Mouse (Mus musculus) lung, postnatal 14 days (tissue): ENCODE measurements around the gene Kirrel.
"Not testable (repeated sequence)": the region's sequence is repeated elsewhere in the genome, so short reads cannot be mapped to it uniquely, and the experiment has no call there.

Experiments
- DNase-seq: peaks from one replicate; pipeline ENCODE4 v3.0.0; 2021

Gene Kirrel

DNA sequence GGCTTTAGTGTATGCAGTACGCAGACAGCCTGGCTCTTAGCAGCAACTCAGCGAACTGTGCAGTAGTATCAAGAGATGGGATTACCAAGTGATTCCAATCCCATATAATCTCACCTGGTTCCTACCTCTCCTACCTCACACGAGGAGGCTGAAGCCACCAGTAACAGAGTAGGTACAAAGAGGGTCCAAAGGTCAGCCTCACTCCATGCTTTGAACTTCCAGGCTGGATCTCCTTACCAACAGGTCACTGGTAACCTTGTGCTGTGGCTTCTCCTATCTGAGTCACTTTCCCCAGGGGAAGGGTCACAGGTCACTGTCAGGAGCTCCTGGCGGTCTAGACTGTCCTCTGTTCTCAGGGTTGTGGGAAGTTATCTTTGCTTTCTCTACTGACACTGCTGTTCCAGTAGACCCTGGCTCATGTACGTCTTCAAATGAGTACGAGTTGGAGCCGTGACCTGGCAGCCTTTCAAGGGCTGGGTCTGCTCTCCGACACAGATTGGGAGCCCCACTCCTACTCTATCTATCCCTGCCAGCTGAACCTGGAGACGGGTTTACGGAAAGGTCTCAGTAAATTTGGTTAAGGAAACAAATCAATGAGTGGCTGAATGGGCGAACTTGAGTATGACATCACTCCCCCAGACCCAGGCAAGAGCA lies 42.7 kb downstream of the Kirrel start:
- no peak for DNase-seq

DNA sequence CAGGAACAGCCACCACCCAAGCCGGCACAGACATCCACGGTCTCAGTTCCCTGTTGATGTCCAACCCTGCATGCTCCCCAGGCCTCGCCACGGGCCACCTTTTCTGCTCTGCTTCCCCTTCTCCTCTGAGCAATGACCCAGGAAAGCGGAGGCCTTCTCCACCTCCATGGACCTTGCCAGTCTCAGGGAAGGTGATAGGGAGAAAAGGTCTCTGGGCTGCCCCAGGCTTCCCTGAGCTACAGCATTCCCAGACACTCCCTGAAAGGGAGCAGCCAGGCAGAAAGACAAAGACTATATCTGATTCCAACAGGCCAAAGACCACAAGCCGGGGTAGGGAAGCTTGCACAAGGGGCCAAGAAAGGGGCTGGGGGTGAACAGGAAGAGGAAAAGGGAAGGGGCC lies 43.6 kb downstream of the Kirrel start:
- DNase-seq = no peak

DNA sequence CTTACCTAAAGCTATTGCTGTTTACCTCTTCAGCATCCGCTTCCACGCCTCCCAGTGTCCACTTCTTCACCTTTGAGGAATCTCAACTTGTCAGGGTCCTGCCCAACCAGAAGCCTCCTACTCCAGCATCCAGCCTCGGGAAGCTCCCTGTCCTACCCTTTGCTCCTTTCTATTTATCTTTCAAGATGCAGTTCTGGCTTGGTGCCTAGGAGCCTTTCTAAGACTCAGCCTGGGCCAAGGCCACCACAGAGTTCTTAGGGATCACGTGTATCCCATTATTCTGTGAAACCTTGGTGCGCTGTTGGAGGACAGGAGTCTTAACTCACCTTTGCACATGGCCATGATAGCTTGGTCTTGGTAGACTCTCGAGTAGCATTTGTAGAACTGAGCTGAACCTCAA lies 50.8 kb downstream of the Kirrel start:
- no peak for DNase-seq

DNA sequence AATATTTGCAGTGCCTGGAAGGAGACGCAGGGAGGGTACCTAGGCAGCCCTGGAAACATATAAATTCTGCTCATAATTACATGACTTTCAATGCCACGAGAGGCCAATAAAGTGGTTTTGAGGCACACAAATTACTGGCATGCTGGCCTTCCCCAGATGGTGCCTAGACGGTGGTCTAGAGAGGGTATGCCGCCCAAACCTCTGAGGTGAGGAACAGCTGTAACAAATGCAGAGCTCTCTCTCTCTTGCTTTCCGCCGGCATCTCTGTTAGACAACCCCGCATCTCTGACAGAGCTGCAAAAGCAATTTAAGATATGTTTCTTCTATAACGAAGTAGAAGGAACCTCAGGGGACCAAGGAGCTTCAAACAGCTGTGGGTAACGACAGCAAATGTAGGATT lies 56.3 kb downstream of the Kirrel start:
- no peak for DNase-seq

DNA sequence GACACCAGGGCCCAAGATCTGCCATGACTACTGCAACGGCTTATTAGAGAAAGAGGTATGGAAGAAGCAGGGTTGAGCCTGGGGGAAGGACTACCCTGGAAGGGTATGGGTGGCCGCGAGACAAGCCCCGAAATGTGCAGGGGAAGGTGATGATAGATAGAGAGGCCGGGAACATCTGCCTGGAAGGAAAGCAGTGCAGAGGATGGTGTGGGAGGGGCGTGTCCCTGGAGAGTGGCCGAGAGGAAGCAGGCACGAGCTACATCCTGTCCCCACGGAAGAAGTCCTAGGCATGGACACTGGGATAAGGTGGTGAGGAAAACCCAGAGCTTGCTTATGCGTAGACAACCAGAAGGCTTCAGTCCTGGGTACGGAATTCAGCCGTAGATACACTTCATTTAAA lies 56.9 kb downstream of the Kirrel start:
- DNase-seq = peak; percentile 25

GRCm38 (mm10) chr3:87115726-87116540 lies 58.6 kb downstream of the Kirrel start:
- DNase-seq = no peak

GRCm38 (mm10) chr3:87115271-87115670 lies 59.3 kb downstream of the Kirrel start:
- DNase-seq = no peak

- DNase-seq = peak; percentile 50
These were observed 59.7 kb downstream of the Kirrel start for GRCm38 (mm10) chr3:87114801-87115200.

GRCm38 (mm10) chr3:87113881-87114280 lies 60.7 kb downstream of the Kirrel start:
- not testable (repeated sequence) for DNase-seq

DNA sequence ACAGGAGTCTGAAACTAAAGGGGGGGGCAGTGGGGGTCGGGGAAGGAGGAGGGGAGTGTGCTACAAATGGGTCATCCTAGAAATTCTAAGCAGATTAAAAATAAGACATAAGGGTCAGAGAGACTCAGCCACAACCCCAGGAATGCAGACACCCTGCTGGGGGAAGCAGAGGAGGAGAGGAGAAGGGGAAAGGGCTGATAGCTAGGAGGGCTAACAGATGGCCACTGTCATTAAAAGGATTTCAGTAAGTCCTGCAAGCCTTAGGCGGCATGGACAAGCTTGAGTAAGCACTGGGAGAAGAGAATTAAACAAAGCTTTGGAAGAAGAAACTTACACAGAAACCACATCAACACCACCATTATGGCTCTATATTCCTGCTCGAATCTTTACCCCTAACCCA lies 62.3 kb downstream of the Kirrel start:
- no peak for DNase-seq

- no peak for DNase-seq
These were observed 69.7 kb downstream of the Kirrel start for GRCm38 (mm10) chr3:87104856-87105255.

DNA sequence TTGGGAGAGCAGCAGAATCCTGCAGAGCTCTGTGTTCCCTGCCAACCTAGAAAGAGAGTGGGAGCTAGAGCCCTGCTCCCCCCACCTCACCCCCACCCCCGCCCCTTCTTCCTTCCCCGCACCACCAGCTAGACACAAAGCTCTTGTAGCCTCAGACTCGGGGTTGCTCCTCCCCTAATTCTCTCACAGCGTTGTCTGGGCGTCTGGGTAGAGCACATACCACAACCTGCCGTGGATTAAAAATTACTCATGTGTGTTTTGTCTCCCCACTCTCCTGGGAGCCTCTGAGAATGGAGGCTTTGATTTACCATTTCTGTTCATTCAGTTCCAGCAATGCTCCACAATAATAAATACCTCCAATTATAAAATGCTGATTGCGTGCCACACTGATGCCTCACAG lies 72.2 kb downstream of the Kirrel start:
- no peak for DNase-seq

- DNase-seq = no peak
These were observed 73.6 kb downstream of the Kirrel start for GRCm38 (mm10) chr3:87100911-87101310.

- no peak for DNase-seq
These were observed 76.3 kb downstream of the Kirrel start for GRCm38 (mm10) chr3:87097969-87098946.

DNA sequence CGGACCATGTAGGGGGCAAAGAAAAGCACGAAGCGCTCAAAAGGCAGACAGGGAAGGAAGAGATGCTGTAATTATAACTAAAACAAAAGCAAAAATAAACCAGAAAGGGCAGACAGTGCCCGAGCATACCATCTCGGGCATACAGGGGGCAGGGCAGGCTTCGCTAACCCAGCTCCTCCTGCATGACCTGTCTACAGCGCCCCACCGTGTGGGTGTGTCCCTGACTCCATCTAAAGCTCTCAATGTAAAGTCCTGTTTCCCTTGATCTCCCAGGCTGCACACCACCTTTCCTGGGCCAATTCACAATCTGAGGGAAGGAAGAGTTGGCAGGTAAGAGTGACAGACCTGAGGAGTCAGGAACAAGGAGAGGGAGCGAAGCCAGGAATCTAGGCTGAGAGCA lies 77.3 kb downstream of the Kirrel start:
- no peak for DNase-seq

DNA sequence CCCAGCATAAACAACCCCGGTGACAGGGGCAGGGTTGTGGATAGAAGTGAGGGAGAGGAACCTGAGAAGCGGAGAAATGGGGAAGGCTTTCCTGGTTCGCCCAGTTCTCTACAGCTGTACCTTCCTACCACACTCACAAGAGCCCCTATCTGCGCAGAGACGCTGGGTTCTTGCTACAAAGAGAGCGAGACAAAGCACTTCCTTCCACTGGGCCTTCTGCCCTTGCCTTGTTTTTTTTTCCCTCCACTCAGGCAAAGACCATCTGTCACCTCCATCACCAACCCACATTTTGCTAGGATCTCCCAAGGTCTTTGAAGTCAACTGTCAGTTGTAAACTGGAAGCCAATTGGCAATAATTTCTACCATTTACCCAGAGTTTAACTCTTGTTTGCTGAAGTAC lies 80.8 kb downstream of the Kirrel start:
- DNase-seq = no peak

GRCm38 (mm10) chr3:87089694-87090565 lies 84.6 kb downstream of the Kirrel start:
- peak; percentile 79 for DNase-seq

DNA sequence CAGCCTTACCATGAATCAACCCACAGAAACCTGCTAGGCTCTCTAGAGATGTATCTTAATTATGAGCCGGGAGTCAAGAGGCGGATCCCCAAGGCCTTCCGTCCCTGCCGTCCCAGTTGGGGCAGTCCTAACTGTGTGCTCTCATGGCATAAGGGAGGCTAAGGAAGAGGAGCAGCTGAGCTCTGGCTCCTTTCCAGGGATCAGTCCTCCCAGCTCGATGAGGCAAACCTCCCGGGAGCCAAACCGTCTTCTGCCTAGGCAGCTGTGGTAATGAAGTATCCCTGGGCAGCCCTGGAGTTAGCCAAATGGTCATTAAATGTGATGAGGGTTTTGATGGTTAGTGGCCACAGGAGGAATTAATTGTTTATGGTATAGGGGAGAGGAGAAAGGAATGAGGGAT lies 87.4 kb downstream of the Kirrel start:
- no peak for DNase-seq

- DNase-seq = peak; percentile 74
These were observed 92.3 kb downstream of the Kirrel start for GRCm38 (mm10) chr3:87082235-87082634.

- no peak for DNase-seq
These were observed 94.8 kb downstream of the Kirrel start for GRCm38 (mm10) chr3:87079751-87080150.

- DNase-seq = no peak
These were observed 95.2 kb downstream of the Kirrel start for GRCm38 (mm10) chr3:87079301-87079700.

GRCm38 (mm10) chr3:87077681-87078080 lies 96.9 kb downstream of the Kirrel start:
- no peak for DNase-seq
